22 mouse cellular contexts compared by ENCODE assay signal in genomic region chr1:97577062-97578024, GRCm38 (mm10).
"Had no signal": no experiment of that assay in that cellular context is flagged by ENCODE, and none has a peak within 500 bp of the region (broad histone marks: within the 10 kb centered on the region; RNA-seq: fewer than 3 reads in every experiment).

No protein-coding gene starts in this region.

- DNase-seq: kidney, adult 2 months; kidney, postnatal 10 days; kidney, postnatal 36 days; liver; lung, adult 18-20 months; lung, postnatal 10 days; lung, postnatal 36 days; retina, postnatal 1 day; right cerebral cortex, postnatal 25 days; thymus, postnatal 25 days had no signal

- H3K27ac ChIP-seq: kidney, embryonic 15.5 days; left cerebral cortex, adult 2 months; limb, embryonic 13.5 days; liver, embryonic 12.5 days; liver, embryonic 15.5 days; lung, embryonic 15.5 days; midbrain, embryonic 12.5 days; neural tube, embryonic 13.5 days had no signal

- H3K4me1 ChIP-seq: kidney, embryonic 15.5 days; limb, embryonic 13.5 days; liver, embryonic 12.5 days; liver, embryonic 15.5 days; lung, embryonic 15.5 days; megakaryocyte, embryonic 14.5 days; midbrain, embryonic 12.5 days; neural tube, embryonic 13.5 days had no signal

- H3K4me2 ChIP-seq: kidney, embryonic 15.5 days; limb, embryonic 13.5 days; liver, embryonic 12.5 days; liver, embryonic 15.5 days; lung, embryonic 15.5 days; midbrain, embryonic 12.5 days; neural tube, embryonic 13.5 days had no signal

- H3K27me3 ChIP-seq: kidney, embryonic 15.5 days; limb, embryonic 13.5 days; liver, embryonic 12.5 days; liver, embryonic 15.5 days; lung, embryonic 15.5 days; megakaryocyte, embryonic 14.5 days; midbrain, embryonic 12.5 days; neural tube, embryonic 13.5 days had no signal

- H3K36me3 ChIP-seq: kidney, embryonic 15.5 days; limb, embryonic 13.5 days; liver, embryonic 12.5 days; liver, embryonic 15.5 days; lung, embryonic 15.5 days; midbrain, embryonic 12.5 days; neural tube, embryonic 13.5 days had no signal

- ATAC-seq: inflammation-experienced regulatory T-cells, adult 6 months; liver, embryonic 12.5 days; midbrain, embryonic 16.5 days had no signal

- H3K9me3 ChIP-seq: kidney, embryonic 15.5 days; limb, embryonic 13.5 days; liver, embryonic 12.5 days; liver, embryonic 15.5 days; lung, embryonic 15.5 days; megakaryocyte, embryonic 14.5 days; midbrain, embryonic 12.5 days; neural tube, embryonic 13.5 days had no signal

- H3K4me3 ChIP-seq: kidney, embryonic 15.5 days; left cerebral cortex, adult 2 months; limb, embryonic 13.5 days; liver, embryonic 12.5 days; liver, embryonic 15.5 days; lung, embryonic 15.5 days; megakaryocyte, embryonic 14.5 days; midbrain, embryonic 12.5 days; myocyte; neural tube, embryonic 13.5 days had no signal

- H3K9ac ChIP-seq: kidney, embryonic 15.5 days; limb, embryonic 13.5 days; liver, embryonic 12.5 days; liver, embryonic 15.5 days; lung, embryonic 15.5 days; midbrain, embryonic 12.5 days; neural tube, embryonic 13.5 days had no signal
